Mouse (Mus musculus): Measurements from ENCODE around the gene Diras1. TPM values are rescaled to one million over a fixed set of nuclear protein-coding genes. Genes with fewer than 3 reads are reported as not detected.
"Not testable (repeated sequence)": the region's sequence is repeated elsewhere in the genome, so short reads cannot be mapped to it uniquely, and the experiment has no call there.

The Diras1 gene
- polyA plus RNA-seq, 1 experiment from 2014 or later, result 0.08 TPM

- WGBS, result 52% methylated on average over 4 of the region's 4 CpGs
- H3K27me3 ChIP-seq (ENCODE audit: insufficient read depth, poor library complexity, severe bottlenecking), result peaks cover 66% of the 10 kb centered on the region
- not testable (repeated sequence) for H3K9me3 ChIP-seq; DNase-seq (ENCODE audit: low spot score); H3K4me3 ChIP-seq; H3K27ac ChIP-seq; H3K36me3 ChIP-seq
- peaks cover 28% of the 10 kb centered on the region for H3K4me1 ChIP-seq
Observed at GRCm38 (mm10) chr10:80989854-80990253, 35.6 kb downstream of the Diras1 start.

GRCm38 (mm10) chr10:80989446-80989845, 36.0 kb downstream of the Diras1 start:
- DNase-seq (ENCODE audit: low spot score), result no peak
- no peaks in the 10 kb centered on the region for H3K9me3 ChIP-seq
- H3K36me3 ChIP-seq, result no peaks in the 10 kb centered on the region
- H3K4me3 ChIP-seq, result no peak overlapping the region
- H3K27me3 ChIP-seq (ENCODE audit: insufficient read depth, poor library complexity, severe bottlenecking), result peaks cover 66% of the 10 kb centered on the region
- H3K4me1 ChIP-seq, result peaks cover 24% of the 10 kb centered on the region
- H3K27ac ChIP-seq, result no peak overlapping the region
- 55% methylated on average over 6 of the region's 6 CpGs for WGBS

- Histone ChIP-seq H3K36me3 (no peaks in the 10 kb centered on the region), H3K4me1 (peaks cover 20% of the 10 kb centered on the region), H3K4me3 (no peak overlapping the region), H3K27ac (peak overlapping the region; percentile 72), H3K27me3 (ENCODE audit: insufficient read depth, poor library complexity, severe bottlenecking) (peaks cover 64% of the 10 kb centered on the region), H3K9me3 (no peaks in the 10 kb centered on the region)
- 8% methylated on average over 10 of the region's 10 CpGs for WGBS
- peak; percentile 94 for DNase-seq (ENCODE audit: low spot score)
Observed at GRCm38 (mm10) chr10:80987709-80988441, 37.6 kb downstream of the Diras1 start.

GRCm38 (mm10) chr10:80986754-80987153, 38.7 kb downstream of the Diras1 start:
- Histone ChIP-seq H3K27ac (0 out of 2 replicates have a peak overlapping the region, but pooled peaks have one; percentile 59), H3K9me3 (no peaks in the 10 kb centered on the region), H3K36me3 (no peaks in the 10 kb centered on the region), H3K4me3 (no peak overlapping the region), H3K27me3 (ENCODE audit: insufficient read depth, poor library complexity, severe bottlenecking) (peaks cover 53% of the 10 kb centered on the region), H3K4me1 (peaks cover 20% of the 10 kb centered on the region)
- no peak for DNase-seq (ENCODE audit: low spot score)
- 64% methylated on average over 6 of the region's 6 CpGs for WGBS

GRCm38 (mm10) chr10:80985970-80986701, 39.3 kb downstream of the Diras1 start:
- DNase-seq (ENCODE audit: low spot score), result no peak
- Histone ChIP-seq H3K27ac (peak overlapping the region; percentile 64), H3K4me1 (peaks cover 23% of the 10 kb centered on the region), H3K4me3 (peak overlapping the region; percentile 52), H3K36me3 (no peaks in the 10 kb centered on the region), H3K27me3 (ENCODE audit: insufficient read depth, poor library complexity, severe bottlenecking) (peaks cover 53% of the 10 kb centered on the region), H3K9me3 (no peaks in the 10 kb centered on the region)
- WGBS, result 37% methylated on average over 13 of the region's 13 CpGs

- Histone ChIP-seq H3K27ac (peak overlapping the region; percentile 64), H3K27me3 (ENCODE audit: insufficient read depth, poor library complexity, severe bottlenecking) (peaks cover 53% of the 10 kb centered on the region), H3K36me3 (no peaks in the 10 kb centered on the region), H3K4me3 (peak overlapping the region; percentile 52), H3K9me3 (no peaks in the 10 kb centered on the region), H3K4me1 (peaks cover 23% of the 10 kb centered on the region)
- 11% methylated on average over 37 of the region's 37 CpGs for WGBS
- DNase-seq (ENCODE audit: low spot score), result no peak
Observed at GRCm38 (mm10) chr10:80985241-80985969, 40.1 kb downstream of the Diras1 start.

GRCm38 (mm10) chr10:80984223-80984622, 41.2 kb downstream of the Diras1 start:
- DNase-seq (ENCODE audit: low spot score), result no peak
- no peaks in the 10 kb centered on the region for H3K36me3 ChIP-seq
- H3K4me3 ChIP-seq, result no peak overlapping the region
- H3K27ac ChIP-seq, result no peak overlapping the region
- 86% methylated on average over 12 of the region's 12 CpGs for WGBS
- peaks cover 51% of the 10 kb centered on the region for H3K27me3 ChIP-seq (ENCODE audit: insufficient read depth, poor library complexity, severe bottlenecking)
- peaks cover 23% of the 10 kb centered on the region for H3K4me1 ChIP-seq
- H3K9me3 ChIP-seq, result no peaks in the 10 kb centered on the region

GRCm38 (mm10) chr10:80982381-80982780, 43.1 kb downstream of the Diras1 start:
- Histone ChIP-seq H3K27me3 (ENCODE audit: insufficient read depth, poor library complexity, severe bottlenecking) (peaks cover 37% of the 10 kb centered on the region), H3K9me3 (no peaks in the 10 kb centered on the region), H3K27ac (no peak overlapping the region), H3K36me3 (no peaks in the 10 kb centered on the region), H3K4me1 (peaks cover 13% of the 10 kb centered on the region), H3K4me3 (no peak overlapping the region)
- 62% methylated on average over 4 of the region's 4 CpGs for whole genome bisulfite sequencing
- DNase-seq (ENCODE audit: low spot score), result no peak

GRCm38 (mm10) chr10:80981564-80982112, 43.8 kb downstream of the Diras1 start:
- no peaks in the 10 kb centered on the region for H3K36me3 ChIP-seq
- 63% methylated on average over 7 of the region's 7 CpGs for WGBS

GRCm38 (mm10) chr10:80975478-80975877, 50.0 kb downstream of the Diras1 start:
- Histone ChIP-seq H3K27me3 (ENCODE audit: insufficient read depth, poor library complexity, severe bottlenecking) (no peaks in the 10 kb centered on the region), H3K4me1 (peaks cover 26% of the 10 kb centered on the region), H3K36me3 (no peaks in the 10 kb centered on the region), H3K4me3 (no peak overlapping the region), H3K27ac (no peak overlapping the region), H3K9me3 (no peaks in the 10 kb centered on the region)
- WGBS, result 88% methylated on average over 11 of the region's 11 CpGs
- DNase-seq (ENCODE audit: low spot score), result no peak

More at GRCm38 (mm10) chr10:80981564-80982112, 43.8 kb downstream of the Diras1 start:
- no peak for DNase-seq (ENCODE audit: low spot score)
- Histone ChIP-seq H3K4me3 (no peak overlapping the region), H3K9me3 (no peaks in the 10 kb centered on the region), H3K27ac (no peak overlapping the region), H3K4me1 (peaks cover 13% of the 10 kb centered on the region), H3K27me3 (ENCODE audit: insufficient read depth, poor library complexity, severe bottlenecking) (peaks cover 30% of the 10 kb centered on the region)

GRCm38 (mm10) chr10:80973722-80974121, 51.7 kb downstream of the Diras1 start:
- H3K4me1 ChIP-seq, result peaks cover 26% of the 10 kb centered on the region
- DNase-seq (ENCODE audit: low spot score), result no peak
- H3K4me3 ChIP-seq, result no peak overlapping the region
- WGBS, result 68% methylated on average over 1 of the region's 1 CpGs
- no peak overlapping the region for H3K27ac ChIP-seq
- H3K27me3 ChIP-seq (ENCODE audit: insufficient read depth, poor library complexity, severe bottlenecking), result no peaks in the 10 kb centered on the region
- no peaks in the 10 kb centered on the region for H3K36me3 ChIP-seq
- no peaks in the 10 kb centered on the region for H3K9me3 ChIP-seq

- H3K36me3 ChIP-seq, result no peaks in the 10 kb centered on the region
- H3K4me3 ChIP-seq, result no peak overlapping the region
- H3K4me1 ChIP-seq, result peaks cover 30% of the 10 kb centered on the region
- peak overlapping the region; percentile 59 for H3K27ac ChIP-seq
- H3K27me3 ChIP-seq (ENCODE audit: insufficient read depth, poor library complexity, severe bottlenecking), result no peaks in the 10 kb centered on the region
- no peak for DNase-seq (ENCODE audit: low spot score)
- WGBS, result 46% methylated on average over 11 of the region's 11 CpGs
- H3K9me3 ChIP-seq, result no peaks in the 10 kb centered on the region
Observed at GRCm38 (mm10) chr10:80972071-80972987, 53.1 kb downstream of the Diras1 start.
